Mouse (Mus musculus): ENCODE measurements around the gene Rnf227. TPM values are rescaled to one million over a fixed set of nuclear protein-coding genes. Genes with fewer than 3 reads are reported as not detected.

Rnf227 gene
- total RNA-seq, 2 experiments from 2014 or later: 95.7 to 101 TPM

GRCm38 (mm10) chr11:69367616-69368355 lies 27.5 kb downstream of the Rnf227 start:
- no peak for DNase-seq (ENCODE audit: low spot score in 2 of 2)
- intact Hi-C loops (cut with DNase I): loop anchor here (2.0 to 5.0 kb wide), 3 partner anchors 27 to 245 kb away; partner anchors contain the start of genes 9130213A22Rik, Hes7, Kcnab3 and Rnf227

GRCm38 (mm10) chr11:69368356-69369214 lies 28.3 kb downstream of the Rnf227 start:
- intact Hi-C loops (cut with DNase I): loop anchor here (5.0 kb wide), 2 partner anchors 41 to 246 kb away; partner anchors contain the start of genes 9130213A22Rik, Hes7 and Kcnab3
- peak in 1 of 2 experiments; percentile 31 for DNase-seq (ENCODE audit: low spot score in 2 of 2)

DNA sequence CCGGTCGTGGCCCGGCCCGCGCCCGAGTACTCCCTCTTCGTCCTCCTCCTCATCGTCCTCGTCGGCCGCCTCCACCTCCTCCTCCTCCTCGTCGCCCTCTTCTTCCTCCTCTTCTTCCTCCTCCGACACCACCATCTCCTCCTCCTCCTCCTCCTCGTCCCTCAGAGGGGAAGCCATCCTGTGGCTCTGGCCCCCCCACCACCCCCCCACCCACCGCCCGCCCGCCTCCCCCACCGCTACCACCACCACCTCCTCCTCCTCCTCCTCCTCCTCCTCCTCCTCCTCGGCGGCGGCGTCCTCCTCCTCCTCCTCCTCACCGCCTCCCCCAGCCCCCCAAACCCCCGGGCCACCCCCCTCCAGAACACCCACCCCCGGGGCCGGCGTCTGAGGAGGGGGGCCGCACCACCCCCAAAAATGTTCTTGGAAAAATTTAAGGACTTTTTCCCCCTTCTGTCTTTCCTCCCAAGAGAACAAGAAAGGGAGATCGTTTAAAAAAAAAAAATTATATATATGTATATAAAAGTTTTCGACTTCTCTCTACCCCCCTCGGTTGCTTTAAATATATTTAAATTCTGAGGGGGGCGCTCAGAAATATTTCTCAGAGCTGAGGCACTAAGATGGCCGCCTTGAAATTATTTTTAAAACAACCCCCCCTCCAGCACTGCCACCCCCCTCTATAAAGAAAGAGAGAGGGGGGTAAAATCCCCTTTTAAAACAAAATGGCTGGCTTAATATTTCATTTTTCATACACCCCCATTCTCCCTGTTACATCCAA lies 29.1 kb downstream of the Rnf227 start, which contains the start of gene Chd3:
Gene Chd3 (minus strand): TSS at position 192 of the 775 bp plus-strand sequence.
- intact Hi-C loops (cut with DNase I): loop anchor here (5.0 kb wide), 2 partner anchors 42 to 247 kb away; partner anchors contain the start of genes 9130213A22Rik, Hes7 and Kcnab3
- DNase-seq (ENCODE audit: low spot score in 2 of 2): no peak

DNA sequence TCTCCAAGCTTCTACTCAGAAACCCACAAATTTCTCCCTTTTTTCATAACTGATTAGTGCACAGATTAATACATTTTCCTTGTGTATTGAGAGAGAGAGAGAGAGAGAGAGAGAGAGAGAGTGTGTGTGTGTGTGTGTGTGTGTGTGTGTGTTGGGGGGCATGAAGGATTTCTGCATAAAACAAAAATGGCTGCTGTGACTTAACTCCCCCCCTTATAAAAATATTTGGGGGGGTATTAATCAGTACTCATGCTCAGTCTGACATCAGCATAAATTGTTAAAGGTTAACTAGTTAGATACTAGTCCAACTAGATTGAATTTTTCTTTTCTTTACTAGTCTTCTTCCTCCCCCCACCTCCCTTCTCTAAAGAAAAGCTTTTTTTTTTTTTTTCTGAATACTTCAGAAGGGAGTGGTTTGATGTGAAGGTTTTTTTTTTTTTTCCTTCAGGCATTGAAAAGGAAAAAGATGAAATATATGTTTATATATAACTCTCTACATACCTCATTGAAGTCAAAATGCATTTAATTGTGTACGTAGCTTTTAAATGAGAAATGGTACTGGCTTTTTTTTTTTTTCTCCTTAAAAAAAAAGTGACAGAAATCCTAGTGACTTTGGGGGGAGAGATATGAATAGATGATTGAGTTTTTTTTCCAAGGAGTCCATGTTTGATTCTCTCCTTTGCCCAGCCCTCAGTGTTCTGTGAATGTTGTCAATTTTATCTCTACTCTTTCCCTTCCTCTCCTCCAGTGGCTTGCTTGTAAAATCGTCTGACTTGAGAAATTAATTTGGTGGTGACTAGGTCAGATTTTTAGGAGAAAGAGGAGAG lies 29.9 kb downstream of the Rnf227 start:
- intact Hi-C loops (cut with DNase I): loop anchor here (5.0 kb wide), 2 partner anchors 43 to 248 kb away; partner anchors contain the start of genes 9130213A22Rik, Hes7 and Kcnab3
- DNase-seq (ENCODE audit: low spot score in 2 of 2): no peak

DNA sequence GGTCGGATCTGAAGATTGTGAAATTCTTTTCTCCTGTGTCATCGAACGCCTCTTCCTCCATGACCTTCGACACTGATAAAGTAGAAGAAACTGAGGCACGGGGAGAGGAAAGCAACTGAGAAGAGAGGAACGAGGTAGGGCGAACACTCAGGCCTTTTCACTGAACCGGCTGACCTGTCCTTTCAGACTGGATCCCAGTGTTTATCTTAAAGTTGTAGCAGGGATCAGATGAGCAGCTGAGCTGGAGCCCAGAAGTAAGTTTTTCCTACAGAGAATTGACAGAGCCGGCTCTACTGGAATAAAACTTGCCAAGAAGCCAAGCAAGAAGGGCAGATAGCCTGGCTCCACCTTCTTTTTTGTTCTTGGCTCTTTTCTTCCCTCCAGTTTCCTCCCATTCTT lies 30.6 kb downstream of the Rnf227 start:
- DNase-seq (ENCODE audit: low spot score in 2 of 2): no peak
- intact Hi-C loops (cut with DNase I): no loop called here

DNA sequence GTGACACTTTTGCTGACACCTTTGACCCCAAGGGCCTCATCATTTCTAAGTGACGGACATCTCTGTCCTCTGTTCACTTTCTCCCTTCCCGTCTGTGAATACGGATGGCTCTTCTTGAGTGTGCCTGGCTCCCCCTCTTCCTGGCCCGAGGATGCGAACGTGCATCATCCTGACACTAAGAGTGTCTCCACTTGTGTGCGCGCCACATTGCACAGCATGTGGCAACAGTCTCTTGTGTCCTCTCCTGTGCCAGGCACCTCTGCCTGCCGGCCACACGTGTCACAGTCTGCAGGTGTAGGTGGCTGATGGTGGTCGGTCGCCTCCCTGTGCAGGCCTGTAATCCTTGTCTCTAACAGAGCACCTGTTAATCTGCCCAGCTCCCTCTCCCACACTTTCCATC lies 31.3 kb downstream of the Rnf227 start:
- intact Hi-C loops (cut with DNase I): no loop called here
- DNase-seq (ENCODE audit: low spot score in 2 of 2): no peak

GRCm38 (mm10) chr11:69372056-69372779 lies 32.0 kb downstream of the Rnf227 start:
- intact Hi-C loops (cut with DNase I): no loop called here
- peak; percentile 66 to 71 for DNase-seq (ENCODE audit: low spot score in 2 of 2)

DNA sequence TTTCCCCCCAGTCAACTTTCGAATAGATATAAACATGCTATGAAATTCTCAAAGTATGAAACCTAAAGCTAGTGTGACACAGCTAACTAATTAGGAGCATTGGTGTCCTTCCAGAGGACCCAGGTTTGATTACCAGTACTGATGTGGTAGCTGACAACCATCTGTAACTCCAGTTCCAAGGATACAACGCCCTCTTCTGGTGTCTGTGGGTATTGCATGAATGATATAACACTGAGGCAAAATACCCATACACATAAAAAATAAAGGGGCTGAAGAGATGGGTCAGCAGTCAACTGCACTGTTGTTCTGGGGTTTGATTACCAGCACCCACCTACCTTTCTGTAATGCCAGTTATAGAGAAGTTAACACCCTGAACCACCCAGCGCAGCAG lies 32.5 kb downstream of the Rnf227 start:
- DNase-seq (ENCODE audit: low spot score in 2 of 2): no peak
- intact Hi-C loops (cut with DNase I): no loop called here

DNA sequence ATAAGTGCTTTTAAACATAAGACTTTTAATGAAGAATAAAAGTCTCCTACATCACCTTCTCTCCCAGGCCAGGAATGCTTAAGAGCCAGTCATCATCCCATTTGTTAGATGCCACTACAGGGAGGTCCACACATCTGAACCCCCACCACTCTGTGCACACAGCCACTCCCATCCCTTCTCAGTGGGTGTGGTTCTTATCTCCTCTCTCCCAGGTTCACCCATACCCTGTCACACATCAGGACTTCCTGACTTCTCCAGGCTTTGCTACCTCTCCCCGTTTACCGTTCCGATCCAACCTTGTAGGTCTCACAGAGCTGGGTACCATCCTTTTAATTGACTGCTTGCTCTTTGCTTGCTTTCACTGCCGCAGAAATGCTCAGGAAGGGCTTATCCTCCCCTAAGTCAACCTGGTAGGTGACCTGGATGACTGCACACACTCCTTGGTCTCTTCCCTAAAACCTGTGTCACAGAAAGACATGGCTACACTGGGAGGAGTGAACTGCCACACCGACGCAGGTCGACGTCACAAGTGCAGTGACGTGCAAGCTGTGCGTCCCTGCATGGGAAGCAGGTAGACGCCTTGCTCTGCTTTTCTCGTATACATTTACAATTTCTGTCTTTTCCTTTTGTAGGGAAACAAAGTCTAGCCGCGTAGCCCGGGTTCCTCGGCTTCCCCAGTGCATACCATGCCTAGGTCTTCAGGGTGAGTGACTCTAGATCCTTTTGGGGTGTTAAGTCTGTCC lies 33.1 kb downstream of the Rnf227 start:
- DNase-seq (ENCODE audit: low spot score in 2 of 2): no peak
- intact Hi-C loops (cut with DNase I): no loop called here

DNA sequence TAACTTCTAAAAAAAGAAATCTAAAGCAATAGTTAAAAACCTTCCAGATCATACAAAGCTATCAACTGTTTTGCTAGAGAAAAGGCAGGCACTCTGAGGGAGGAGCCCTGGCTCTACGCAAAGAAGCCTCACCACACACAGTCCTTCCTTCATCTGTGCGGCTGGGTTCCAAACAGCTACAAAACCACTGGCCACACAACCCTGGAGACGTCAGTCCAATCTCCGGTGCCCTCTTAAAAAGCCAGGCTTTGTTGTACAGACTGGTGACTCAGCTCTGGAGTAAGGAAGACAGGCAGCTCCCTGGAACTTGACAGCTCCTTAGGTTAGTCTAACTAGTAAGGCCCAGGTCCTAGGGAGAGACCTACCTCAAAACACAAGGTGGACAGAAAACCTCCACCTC lies 35.4 kb downstream of the Rnf227 start:
- intact Hi-C loops (cut with DNase I): no loop called here
- DNase-seq (ENCODE audit: low spot score in 2 of 2): no peak

DNA sequence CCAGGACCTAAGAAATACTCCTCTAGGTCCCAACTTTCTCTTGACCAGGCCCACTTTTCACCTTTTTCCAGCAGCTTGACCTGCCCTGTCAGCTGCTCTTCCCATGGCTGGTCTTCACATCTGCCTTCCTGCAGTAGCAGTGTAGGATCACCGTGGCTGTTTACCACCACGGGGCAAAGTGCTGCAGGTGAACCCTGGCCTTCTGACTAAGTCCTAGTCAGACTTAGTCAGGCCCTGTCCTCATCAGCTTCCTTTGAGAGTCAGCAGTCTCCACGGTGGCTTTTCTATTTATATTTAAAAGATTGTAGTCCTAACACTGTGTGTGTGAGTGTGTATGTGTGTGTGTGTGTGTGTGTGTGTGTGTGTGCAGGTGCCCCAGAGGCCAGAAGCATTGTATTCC lies 37.5 kb downstream of the Rnf227 start:
- no peak for DNase-seq (ENCODE audit: low spot score in 2 of 2)
- intact Hi-C loops (cut with DNase I): no loop called here

DNA sequence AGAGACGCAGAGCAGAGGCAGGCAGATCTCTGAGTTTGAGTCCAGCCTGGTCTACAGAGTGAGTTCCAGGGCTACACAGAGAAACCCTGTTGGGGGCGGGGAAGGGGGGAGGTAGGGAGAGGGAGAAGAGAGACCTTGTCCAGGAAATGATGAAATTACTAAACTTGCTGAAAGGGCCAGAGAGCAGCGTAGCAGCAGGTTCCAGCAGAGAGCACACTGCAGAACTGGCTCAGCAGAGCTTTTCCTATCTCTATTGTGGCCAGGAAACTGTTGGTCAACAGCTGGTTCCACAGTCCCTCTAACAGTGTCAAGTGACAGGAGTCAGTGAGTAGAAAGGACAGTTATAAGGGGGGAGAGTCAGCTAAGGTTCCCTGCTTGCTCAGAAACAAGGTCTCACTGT lies 39.3 kb downstream of the Rnf227 start:
- intact Hi-C loops (cut with DNase I): no loop called here

GRCm38 (mm10) chr11:69381356-69381755 lies 41.1 kb downstream of the Rnf227 start:
- DNase-seq (ENCODE audit: low spot score in 2 of 2): no peak
- intact Hi-C loops (cut with DNase I): no loop called here

More for the DNA sequence above, 39.3 kb downstream of the Rnf227 start:
- DNase-seq (ENCODE audit: low spot score in 2 of 2): no peak

- DNase-seq (ENCODE audit: low spot score in 2 of 2): no peak
- intact Hi-C loops (cut with DNase I): no loop called here
Measured at GRCm38 (mm10) chr11:69382478-69383105, 42.3 kb downstream of the Rnf227 start.

GRCm38 (mm10) chr11:69384979-69385378 lies 44.7 kb downstream of the Rnf227 start:
- intact Hi-C loops (cut with DNase I): no loop called here
- DNase-seq (ENCODE audit: low spot score in 2 of 2): no peak

DNA sequence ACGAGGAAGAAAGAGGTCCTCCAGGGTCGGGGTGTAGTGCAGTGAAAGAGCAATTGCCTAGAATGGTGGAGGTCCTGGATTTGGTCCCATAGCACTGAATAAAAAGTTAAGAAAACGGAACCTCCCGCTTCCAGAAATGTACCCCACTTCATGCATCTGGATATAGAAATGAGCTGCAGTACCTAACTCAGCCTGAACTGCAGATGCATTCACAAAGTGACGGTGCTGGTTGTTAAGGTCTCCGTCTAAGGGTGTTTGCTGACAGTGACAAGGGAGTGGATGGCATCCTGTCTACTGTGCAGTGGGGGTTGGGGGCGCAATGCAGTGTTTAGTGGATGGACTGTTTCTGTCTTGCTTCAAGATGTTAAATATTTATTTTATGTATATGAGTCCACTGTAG lies 46.5 kb downstream of the Rnf227 start:
- intact Hi-C loops (cut with DNase I): no loop called here

GRCm38 (mm10) chr11:69388680-69389079 lies 48.4 kb downstream of the Rnf227 start:
- DNase-seq (ENCODE audit: low spot score in 2 of 2): no peak

More for the DNA sequence above, 46.5 kb downstream of the Rnf227 start:
- no peak for DNase-seq (ENCODE audit: low spot score in 2 of 2)

More at GRCm38 (mm10) chr11:69388680-69389079, 48.4 kb downstream of the Rnf227 start:
- intact Hi-C loops (cut with DNase I): no loop called here
